Mouse (Mus musculus) limb, embryonic 14.5 days (tissue): ENCODE results near the gene Fgfr2. TPM values are rescaled to one million over a fixed set of nuclear protein-coding genes. Genes with fewer than 3 reads are reported as not detected.

Source experiments
- ATAC-seq: fragments of 200-750 bp; cut with Nextera tagmentation; 2 replicates; pipeline ENCODE4 v1.8.0; 2017; ENCODE audit warnings: low read depth, moderate number of reproducible peaks, moderate TSS enrichment; ENCODE audit not compliant: low FRiP score
- DNase-seq: peaks from one replicate; pipeline ENCODE4 v3.0.0-alpha.2; 2015; ENCODE audit warnings: low spot score
- H3K27ac ChIP-seq: fragments of 300-500 bp; sonication (generic); replicated peaks from 2 replicates; pipeline ENCODE4 v1.5.1; 2014; ENCODE audit warnings: low read depth, mild to moderate bottlenecking, low read length, moderate library complexity, mixed read lengths
- H3K27me3 ChIP-seq: fragments of 300-500 bp; sonication (generic); 2 replicates; pipeline ENCODE4 v1.6.1; 2014; ENCODE audit warnings: low read length, mixed read lengths; ENCODE audit not compliant: control insufficient read depth, insufficient read depth
- H3K36me3 ChIP-seq: fragments of 300-500 bp; sonication (generic); 2 replicates; pipeline ENCODE4 v1.6.1; 2014; ENCODE audit warnings: mild to moderate bottlenecking, low read length, moderate library complexity, mixed read lengths; ENCODE audit not compliant: control insufficient read depth, insufficient read depth
- H3K4me1 ChIP-seq: fragments of 300-500 bp; sonication (generic); 2 replicates; pipeline ENCODE4 v1.6.1; 2014; ENCODE audit warnings: antibody characterized with exemption, low read length, mixed read lengths; ENCODE audit not compliant: control insufficient read depth, insufficient read depth
- H3K4me2 ChIP-seq: fragments of 300-500 bp; sonication (generic); replicated peaks from 2 replicates; pipeline ENCODE4 v1.6.1; 2014; ENCODE audit warnings: low read depth, mild to moderate bottlenecking, low read length, moderate library complexity; ENCODE audit not compliant: severe bottlenecking
- H3K4me3 ChIP-seq: fragments of 300-500 bp; sonication (generic); replicated peaks from 2 replicates; pipeline ENCODE4 v1.5.1; 2014; ENCODE audit warnings: low read length
- H3K9ac ChIP-seq: fragments of 300-500 bp; sonication (generic); 2 replicates; pipeline ENCODE4 v1.6.1; 2014; ENCODE audit warnings: mild to moderate bottlenecking, low read depth, low read length, moderate library complexity; ENCODE audit not compliant: severe bottlenecking
- H3K9me3 ChIP-seq: fragments of 300-500 bp; sonication (generic); 2 replicates; pipeline ENCODE4 v1.6.1; 2016; ENCODE audit warnings: low read length; ENCODE audit not compliant: control insufficient read depth
- POLR2A ChIP-seq: fragments of 200-500 bp; IDR thresholded peaks from 2 replicates; pipeline ENCODE4 v1.8.0; 2012; ENCODE audit warnings: inconsistent platforms, mild to moderate bottlenecking, moderate library complexity, borderline replicate concordance; ENCODE audit not compliant: insufficient read depth, insufficient read length; ENCODE audit errors: extremely low read depth
- WGBS: fragments of 180-500 bp; shearing (Covaris S2); extraction: QIAGEN DNeasy Blood & Tissue Kit; methylation state at CpG from one replicate; pipeline ENCODE4 v1.1.7; 2014; 5-methylcytosine and 5-hydroxymethylcytosine counted together
- polyA plus RNA-seq, 2 experiments: library from polyadenylated mRNA; depleted of rRNA in 1 of 2; stranded (reverse) in 1 of 2; unstranded in 1 of 2; fragments of >200 nt; fragmentation: Nextera tagmentation in 1 of 2; extraction: Ambion mirVana in 1 of 2; gene quantifications; 2 replicates each; pipeline versions ENCODE4 v1.2.1 to v1.2.3; 2012 to 2014

The Fgfr2 gene
- polyA plus RNA-seq, 2 experiments: 131 to 133 TPM

GRCm38 (mm10) chr7:130267099-130267498, 2856.1 kb downstream of the Fgfr2 start:
- ATAC-seq: no peak
- no peak overlapping the region for H3K9ac ChIP-seq
- H3K4me3 ChIP-seq: no peak overlapping the region
- no peaks in the 10 kb centered on the region for H3K36me3 ChIP-seq
- no peak overlapping the region for H3K27ac ChIP-seq
- no peaks in the 10 kb centered on the region for H3K9me3 ChIP-seq
- no peak for TF ChIP-seq POLR2A
- no peak for DNase-seq
- H3K4me2 ChIP-seq: no peak overlapping the region
- WGBS: 55% methylated on average over 5 of the region's 5 CpGs
- peaks cover 23% of the 10 kb centered on the region for H3K4me1 ChIP-seq
- peaks cover 5% of the 10 kb centered on the region; the same call in 1 of the 2 replicates for H3K27me3 ChIP-seq

- DNase-seq: peak; percentile 88
- Histone ChIP-seq H3K27me3 (peaks cover 5% of the 10 kb centered on the region; the same call in 1 of the 2 replicates), H3K9me3 (no peaks in the 10 kb centered on the region), H3K36me3 (peaks cover 8% of the 10 kb centered on the region), H3K4me3 (peak overlapping the region; percentile 77), H3K4me1 (peaks cover 33% of the 10 kb centered on the region), H3K9ac (peak overlapping the region; percentile 92), H3K27ac (peak overlapping the region; percentile 90), H3K4me2 (peak overlapping the region; percentile 79)
- peak; percentile 53; the same call in 1 of the 2 replicates for TF ChIP-seq POLR2A
- peak; percentile 93 for ATAC-seq
- WGBS: 0% methylated on average over 9 of the region's 52 CpGs
Observed at GRCm38 (mm10) chr7:130266166-130266490, 2857.0 kb downstream of the Fgfr2 start.

DNA sequence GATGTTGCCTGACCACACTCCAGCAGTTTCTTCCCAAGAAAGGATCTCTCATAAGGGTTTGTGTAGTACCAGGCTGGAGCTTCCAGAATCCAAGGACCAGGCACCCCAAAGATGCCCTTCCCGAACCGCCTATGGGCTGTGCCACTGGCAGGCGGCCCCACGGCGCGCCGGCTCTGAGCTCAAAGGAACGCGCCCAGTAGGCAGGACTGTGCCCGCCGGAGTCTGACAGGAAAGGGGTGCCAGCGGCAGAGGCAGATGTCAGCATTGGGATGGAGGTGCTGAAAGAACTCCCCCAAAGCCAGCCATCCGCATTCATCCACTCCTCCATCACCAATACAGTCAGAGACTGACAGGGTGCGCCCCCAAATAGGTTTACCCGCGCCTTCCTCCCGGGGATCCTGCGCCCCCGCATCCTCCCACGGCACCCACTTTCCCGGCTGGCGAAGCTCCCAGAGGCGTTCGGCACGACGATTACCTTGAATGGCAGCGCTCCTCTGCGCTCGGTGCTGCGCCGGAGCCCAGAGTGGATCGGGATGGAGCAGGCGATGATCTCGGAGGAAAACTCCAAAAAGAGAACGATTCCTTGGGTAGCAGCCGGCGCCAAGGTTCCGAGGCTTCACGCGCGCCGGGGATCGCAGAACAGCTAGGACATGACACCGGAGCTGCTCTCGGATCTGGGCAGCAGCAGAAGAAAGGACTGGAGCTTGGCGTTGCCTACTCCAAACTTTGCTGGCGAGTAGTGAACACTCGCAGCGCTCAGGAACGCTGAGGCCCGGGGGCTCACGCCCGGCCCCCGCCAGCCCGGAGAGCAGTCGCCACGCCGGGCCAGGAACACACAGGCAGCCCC, 2857.6 kb downstream of the Fgfr2 start:
- Histone ChIP-seq H3K9me3 (no peaks in the 10 kb centered on the region), H3K9ac (peak overlapping the region; percentile 92), H3K36me3 (peaks cover 14% of the 10 kb centered on the region), H3K27ac (peak overlapping the region; percentile 90), H3K4me3 (peak overlapping the region; percentile 77), H3K27me3 (peaks cover 5% of the 10 kb centered on the region; the same call in 1 of the 2 replicates), H3K4me1 (peaks cover 39% of the 10 kb centered on the region), H3K4me2 (peak overlapping the region; percentile 79)
- TF ChIP-seq POLR2A: no peak
- ATAC-seq (peak; percentile 42), DNase-seq (peak; percentile 32)
- WGBS: 0% methylated on average over 45 of the region's 58 CpGs

GRCm38 (mm10) chr7:130264616-130265318, 2858.4 kb downstream of the Fgfr2 start:
- peak overlapping the region; percentile 77 for H3K4me3 ChIP-seq
- peak overlapping the region; percentile 92 for H3K9ac ChIP-seq
- H3K4me1 ChIP-seq: peaks cover 46% of the 10 kb centered on the region
- peak overlapping the region; percentile 79 for H3K4me2 ChIP-seq
- no peaks in the 10 kb centered on the region for H3K9me3 ChIP-seq
- WGBS: under 1% methylated on average over 40 of the region's 41 CpGs
- ATAC-seq (peak; percentile 11; the same call in 1 of the 2 replicates), DNase-seq (peak; percentile 71)
- H3K36me3 ChIP-seq: peaks cover 17% of the 10 kb centered on the region
- H3K27me3 ChIP-seq: peaks cover 5% of the 10 kb centered on the region; the same call in 1 of the 2 replicates
- no peak for TF ChIP-seq POLR2A
- H3K27ac ChIP-seq: peak overlapping the region; percentile 90

- H3K27ac ChIP-seq: peak overlapping the region; percentile 90
- H3K9ac ChIP-seq: peak overlapping the region; percentile 92
- ATAC-seq (no peak), DNase-seq (no peak)
- peak overlapping the region; percentile 77 for H3K4me3 ChIP-seq
- H3K4me2 ChIP-seq: peak overlapping the region; percentile 79
- H3K4me1 ChIP-seq: peaks cover 46% of the 10 kb centered on the region
- no peaks in the 10 kb centered on the region for H3K9me3 ChIP-seq
- H3K27me3 ChIP-seq: peaks cover 5% of the 10 kb centered on the region; the same call in 1 of the 2 replicates
- peaks cover 24% of the 10 kb centered on the region for H3K36me3 ChIP-seq
- TF ChIP-seq POLR2A: no peak
- 5% methylated on average over 20 of the region's 20 CpGs for WGBS
Observed at GRCm38 (mm10) chr7:130263799-130264351, 2859.3 kb downstream of the Fgfr2 start.
